Mouse (Mus musculus) central nervous system, embryonic 14 days (tissue): Measurements from ENCODE around the gene Cep164. TPM values are rescaled to one million over a fixed set of nuclear protein-coding genes. Genes with fewer than 3 reads are reported as not detected.

Experiments used
- polyA plus RNA-seq: library from polyadenylated mRNA; depleted of rRNA; stranded (reverse); fragments of >200 nt; gene quantifications from 2 replicates; pipeline ENCODE4 v1.2.3, GENCODE M21; 2012; rRNA removed

Cep164 gene
- polyA plus RNA-seq = 27.3 and 28.4 TPM in 2 replicates

DNA sequence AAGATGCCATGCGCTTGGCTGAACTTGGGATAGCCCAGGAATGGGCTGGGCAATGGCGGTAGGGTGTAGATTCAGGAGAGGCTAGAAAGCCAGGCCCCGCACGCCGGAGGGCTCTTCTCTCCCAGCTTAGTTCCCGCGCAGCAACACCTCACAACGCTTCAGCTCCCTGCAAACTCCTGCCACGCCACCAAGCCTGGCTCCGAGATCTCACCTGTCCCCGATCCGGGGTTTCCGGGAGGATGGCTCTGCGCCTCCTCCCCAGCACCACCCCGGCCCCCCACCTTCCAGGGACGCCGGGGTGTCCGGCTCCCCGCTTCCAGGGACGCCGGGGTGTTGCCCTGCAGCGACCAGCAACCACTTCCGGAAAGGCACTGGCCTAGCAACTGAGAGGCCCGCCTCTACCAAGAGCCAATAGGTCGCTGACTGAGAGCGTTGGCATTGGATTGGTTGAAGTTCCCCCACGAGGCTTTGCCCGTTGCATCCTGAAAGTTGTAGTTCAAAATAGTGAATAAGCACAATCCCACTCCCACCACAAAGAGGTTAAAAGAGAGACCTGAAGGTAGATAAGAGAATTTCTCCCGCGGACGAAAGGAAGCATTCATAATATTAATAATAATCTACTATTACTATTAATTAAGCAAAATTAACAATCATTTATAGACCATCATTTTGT lies at the start of gene Cep164:
TSS of gene Cep164 (minus strand) at position 401 of the 673 bp plus-strand sequence.

DNA sequence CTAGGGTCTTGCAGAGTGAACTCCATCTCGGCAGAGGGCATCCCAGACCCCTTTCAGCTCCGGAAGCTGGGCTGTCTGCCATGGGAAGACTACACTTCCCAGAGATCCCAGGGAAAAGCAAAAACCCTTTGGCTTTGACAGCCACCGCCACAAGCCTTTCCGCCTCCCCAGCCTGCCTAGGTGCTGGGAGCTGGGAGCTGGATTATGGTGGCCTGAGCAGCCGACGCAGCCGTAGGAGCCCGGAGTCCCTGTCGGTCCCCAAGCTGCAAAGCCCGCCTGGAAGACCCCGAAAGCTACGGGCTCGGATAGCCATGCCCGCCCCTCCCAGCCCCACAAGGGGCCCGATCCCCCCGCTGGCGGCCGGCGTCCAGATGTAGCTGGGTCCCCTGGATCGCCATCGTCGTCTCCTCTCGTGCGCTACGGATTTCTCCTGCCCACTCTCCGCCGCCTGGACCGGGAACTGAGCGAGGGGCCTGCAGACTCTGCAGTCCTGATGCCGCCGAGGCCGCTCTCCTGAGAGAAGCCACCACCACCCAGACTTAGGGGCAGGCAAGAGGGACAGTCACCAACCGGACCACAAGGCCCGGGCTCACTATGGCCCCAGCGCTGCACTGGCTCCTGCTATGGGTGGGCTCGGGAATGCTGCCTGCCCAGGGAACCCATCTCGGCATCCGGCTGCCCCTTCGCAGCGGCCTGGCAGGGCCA lies 10.1 kb upstream of the Cep164 start, which contains the start of gene Bace1:
TSS of gene Bace1 (plus strand) at position 147 of the 705 bp plus-strand sequence.

Other genes with a start within 250 kb of the Cep164 start
- gene Bace1, start 9.9 kb upstream of the Cep164 start, polyA plus RNA-seq = 33.1 and 36.6 TPM in 2 replicates
- gene Pcsk7, start 77.8 kb upstream of the Cep164 start, polyA plus RNA-seq = 35.6 and 36.9 TPM in 2 replicates
- 49.1 and 49.6 TPM in 2 replicates for gene Rnf214, start 78.2 kb upstream of the Cep164 start, polyA plus RNA-seq
- 9.7 and 16.3 TPM in 2 replicates for gene Tagln, start 107.4 kb upstream of the Cep164 start, polyA plus RNA-seq
- gene Sidt2, start 126.6 kb upstream of the Cep164 start, polyA plus RNA-seq = 78.0 and 99.5 TPM in 2 replicates
- gene Pafah1b2, start 184.0 kb upstream of the Cep164 start, polyA plus RNA-seq = 133 TPM in 2 replicates
- gene Sik3, start 184.1 kb upstream of the Cep164 start, polyA plus RNA-seq = 15.8 and 20.0 TPM in 2 replicates